Mouse (Mus musculus) kidney, adult 2 months (tissue): ENCODE measurements around the gene Olfr961.

Source experiments
- CTCF ChIP-seq: fragments of 200-500 bp; conservative IDR thresholded peaks from 2 replicates; pipeline ENCODE4 v1.5.1; 2011; ENCODE audit warnings: low read depth, mild to moderate bottlenecking, control low read depth, low read length, moderate library complexity, mixed read lengths; ENCODE audit not compliant: insufficient read depth, insufficient read length
- POLR2A ChIP-seq: fragments of 200-500 bp; IDR thresholded peaks from one replicate; pipeline ENCODE4 v1.6.1; 2011; ENCODE audit warnings: low read depth, low read length, control low read depth

- TF ChIP-seq POLR2A: no peak
- no peak for TF ChIP-seq CTCF
These were observed 10.8 kb upstream of the Olfr961 start for GRCm38 (mm10) chr9:39633913-39634594.
